In the genomic region with DNA sequence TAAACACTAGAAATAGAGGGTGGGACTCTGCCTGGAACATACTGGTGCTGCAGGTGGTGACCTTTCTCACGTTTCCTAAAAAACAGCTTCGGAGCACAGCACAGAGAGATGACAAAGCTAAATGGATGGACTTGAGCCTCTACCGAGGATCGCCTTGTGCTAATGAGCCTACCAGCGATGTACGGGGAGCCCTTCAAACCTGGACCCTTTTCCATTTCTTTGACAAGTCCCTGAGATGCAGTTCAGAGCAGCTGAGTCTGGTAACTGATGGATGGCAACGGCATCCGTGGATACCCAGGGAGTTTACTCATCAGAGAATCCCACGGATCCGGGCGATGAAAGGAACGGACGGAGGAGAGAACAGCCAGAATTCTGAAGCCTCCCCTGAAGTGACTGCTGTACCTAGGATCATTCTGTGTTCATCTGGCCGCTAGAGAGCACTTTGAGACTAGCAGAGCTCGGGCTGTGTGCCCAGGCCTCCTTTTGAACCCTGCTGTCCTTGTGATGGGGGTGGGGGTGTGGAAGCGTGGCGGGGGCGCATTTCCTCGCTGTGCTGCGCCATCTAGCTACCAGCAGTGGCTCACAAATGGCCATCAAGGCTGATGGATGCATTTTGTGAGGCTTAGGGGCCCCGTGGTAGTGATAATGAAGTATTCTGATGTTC, we compare ENCODE assay signal across 8 mouse cellular contexts. TPM values are rescaled to one million over a fixed set of nuclear protein-coding genes. Genes with fewer than 3 reads are reported as not detected.
DNase-seq lines count a peak whose midpoint lies in the region; ATAC-seq and TF ChIP-seq lines count a peak whose summit lies in the region.

No protein-coding gene starts in this region.

- no peaks in the 10 kb centered on the region for H3K9me3 ChIP-seq in ES-Bruce4 (replicated peaks; ENCODE audit: control insufficient read depth, insufficient read depth, low read length, poor library complexity, severe bottlenecking)
- no peaks in the 10 kb centered on the region for H3K9me3 ChIP-seq in forebrain, embryonic 12.5 days
- no peaks in the 10 kb centered on the region for H3K9me3 ChIP-seq in heart, embryonic 14.5 days (ENCODE audit: control insufficient read depth, low read length)
- H3K9me3 ChIP-seq in kidney, postnatal 0 days (replicated peaks; ENCODE audit: low read length): no peaks in the 10 kb centered on the region
- H3K9me3 ChIP-seq in limb, embryonic 14.5 days (ENCODE audit: control insufficient read depth, low read length): no peaks in the 10 kb centered on the region
- no peaks in the 10 kb centered on the region for H3K9me3 ChIP-seq in neural tube, embryonic 11.5 days (ENCODE audit: control insufficient read depth, low read length)

- no peak overlapping the region for H3K27ac ChIP-seq in ES-Bruce4 (ENCODE audit: insufficient read depth, low read length)
- H3K27ac ChIP-seq in forebrain, embryonic 12.5 days: no peak overlapping the region
- no peak overlapping the region for H3K27ac ChIP-seq in heart, embryonic 14.5 days (replicated peaks in 1 of 2; ENCODE audit: control insufficient read depth in 1 of 2, insufficient read depth in 1 of 2, low read depth in 2 of 2, low read length in 2 of 2)
- no peak overlapping the region for H3K27ac ChIP-seq in kidney, postnatal 0 days
- H3K27ac ChIP-seq in limb, embryonic 14.5 days (replicated peaks; ENCODE audit: low read depth, low read length): no peak overlapping the region
- H3K27ac ChIP-seq in neural tube, embryonic 11.5 days (ENCODE audit: low read depth, low read length): no peak overlapping the region

- peak; percentile 94 for ATAC-seq in cerebellum, adult (ENCODE audit: insufficient number of reproducible peaks, low FRiP score, low TSS enrichment)
- ATAC-seq in forebrain, embryonic 12.5 days (ENCODE audit: low FRiP score): peak; percentile 92
- ATAC-seq in heart, embryonic 14.5 days (ENCODE audit: insufficient number of reproducible peaks, insufficient read depth, low FRiP score, low read depth): peak; percentile 75; the same call in 1 of the 2 replicates
- peak; percentile 67; the same call in 1 of the 2 replicates for ATAC-seq in kidney, postnatal 0 days (replicated peaks; ENCODE audit: low FRiP score, low read depth)
- ATAC-seq in limb, embryonic 14.5 days (ENCODE audit: low FRiP score, low read depth): peak; percentile 85
- ATAC-seq in neural tube, embryonic 11.5 days (ENCODE audit: insufficient read depth, low FRiP score, low TSS enrichment): peak; percentile 85

- H3K4me3 ChIP-seq in ES-Bruce4 (ENCODE audit: low read depth, low read length): no peak overlapping the region
- peak overlapping the region; percentile 25 for H3K4me3 ChIP-seq in forebrain, embryonic 12.5 days (replicated peaks)
- H3K4me3 ChIP-seq in heart, embryonic 14.5 days (ENCODE audit: control insufficient read depth in 1 of 2, insufficient read depth in 1 of 2, low read depth in 1 of 2, low read length in 2 of 2): peak overlapping the region; percentile 8 to 16; a peak in 3 of 4 replicates
- peak overlapping the region; percentile 12 for H3K4me3 ChIP-seq in kidney, postnatal 0 days (replicated peaks; ENCODE audit: low read depth, low read length)
- H3K4me3 ChIP-seq in limb, embryonic 14.5 days (replicated peaks; ENCODE audit: low read length): peak overlapping the region; percentile 33
- H3K4me3 ChIP-seq in neural tube, embryonic 11.5 days (ENCODE audit: low read depth, low read length): peak overlapping the region; percentile 7; the same call in 1 of the 2 replicates

- H3K9ac ChIP-seq in ES-Bruce4 (ENCODE audit: low read depth, poor library complexity, severe bottlenecking): no peak overlapping the region
- H3K9ac ChIP-seq in forebrain, embryonic 12.5 days: peak overlapping the region; percentile 25; the same call in 1 of the 2 replicates
- peak overlapping the region; percentile 53; the same call in 1 of the 2 replicates for H3K9ac ChIP-seq in heart, embryonic 14.5 days (ENCODE audit: low read length)
- H3K9ac ChIP-seq in kidney, postnatal 0 days (ENCODE audit: low read depth, low read length): 0 out of 2 replicates have a peak overlapping the region, but pooled peaks have one; percentile 19
- H3K9ac ChIP-seq in limb, embryonic 14.5 days (ENCODE audit: low read depth, low read length, severe bottlenecking): peak overlapping the region; percentile 47
- H3K9ac ChIP-seq in neural tube, embryonic 11.5 days (ENCODE audit: low read length): peak overlapping the region; percentile 8; the same call in 1 of the 2 replicates

- peak; percentile 63 for TF ChIP-seq CTCF in ES-Bruce4 (IDR thresholded peaks at IDR 0.05; ENCODE audit: low read depth, low read length)
- TF ChIP-seq CTCF in kidney, postnatal 0 days (IDR thresholded peaks at IDR 0.05; ENCODE audit: low read depth): peak; percentile 83

- no peak for TF ChIP-seq POLR2A in ES-Bruce4 (IDR thresholded peaks at IDR 0.05; ENCODE audit: insufficient read depth, low read length)
- TF ChIP-seq POLR2A in limb, embryonic 14.5 days (IDR thresholded peaks at IDR 0.05; ENCODE audit: borderline replicate concordance, extremely low read depth, insufficient read depth, insufficient read length): no peak

- H3K4me1 ChIP-seq in ES-Bruce4 (ENCODE audit: control insufficient read depth, insufficient read depth, low read length): no peaks in the 10 kb centered on the region
- H3K4me1 ChIP-seq in forebrain, embryonic 12.5 days: peaks cover 16% of the 10 kb centered on the region
- H3K4me1 ChIP-seq in heart, embryonic 14.5 days (ENCODE audit: control insufficient read depth in 2 of 2, insufficient read depth in 2 of 2, low read length in 2 of 2): 0 out of 4 replicates have a peak, but pooled peaks cover 0 to 2% of the 10 kb centered on the region in 2 experiments
- H3K4me1 ChIP-seq in kidney, postnatal 0 days (replicated peaks; ENCODE audit: insufficient read depth, low read length): no peaks in the 10 kb centered on the region
- H3K4me1 ChIP-seq in limb, embryonic 14.5 days (ENCODE audit: control insufficient read depth, insufficient read depth, low read length): peaks cover 9% of the 10 kb centered on the region
- H3K4me1 ChIP-seq in neural tube, embryonic 11.5 days (ENCODE audit: control insufficient read depth, insufficient read depth, low read length): peaks cover 4% of the 10 kb centered on the region; the same call in 1 of the 2 replicates

- no peaks in the 10 kb centered on the region for H3K36me3 ChIP-seq in ES-Bruce4 (ENCODE audit: control insufficient read depth, insufficient read depth, low read length, poor library complexity, severe bottlenecking)
- no peaks in the 10 kb centered on the region for H3K36me3 ChIP-seq in forebrain, embryonic 12.5 days (replicated peaks)
- no peaks in the 10 kb centered on the region for H3K36me3 ChIP-seq in heart, embryonic 14.5 days (ENCODE audit: control insufficient read depth, insufficient read depth, low read length)
- H3K36me3 ChIP-seq in kidney, postnatal 0 days (ENCODE audit: insufficient read depth, low read length): no peaks in the 10 kb centered on the region
- H3K36me3 ChIP-seq in limb, embryonic 14.5 days (ENCODE audit: control insufficient read depth, insufficient read depth, low read length): no peaks in the 10 kb centered on the region
- no peaks in the 10 kb centered on the region for H3K36me3 ChIP-seq in neural tube, embryonic 11.5 days (ENCODE audit: control insufficient read depth, insufficient read depth, low read length)

- 12% methylated on average over 21 of the region's 21 CpGs for WGBS in forebrain, embryonic 12.5 days
- 13% methylated on average over 21 of the region's 21 CpGs for WGBS in heart, embryonic 14.5 days
- WGBS in kidney, postnatal 0 days: 7% methylated on average over 21 of the region's 21 CpGs
- 9% methylated on average over 21 of the region's 21 CpGs for WGBS in limb, embryonic 14.5 days
- 12% methylated on average over 21 of the region's 21 CpGs for WGBS in neural tube, embryonic 11.5 days

- no peak for TF ChIP-seq EP300 in ES-Bruce4 (IDR thresholded peaks at IDR 0.05; ENCODE audit: insufficient read depth, low read depth, low read length)

- H3K4me2 ChIP-seq in forebrain, embryonic 12.5 days: peak overlapping the region; percentile 50
- H3K4me2 ChIP-seq in heart, embryonic 14.5 days (ENCODE audit: low read length): peak overlapping the region; percentile 54
- H3K4me2 ChIP-seq in kidney, postnatal 0 days (ENCODE audit: low read length): peak overlapping the region; percentile 51
- peak overlapping the region; percentile 56 for H3K4me2 ChIP-seq in limb, embryonic 14.5 days (replicated peaks; ENCODE audit: low read depth, low read length, severe bottlenecking)
- peak overlapping the region; percentile 40 for H3K4me2 ChIP-seq in neural tube, embryonic 11.5 days (ENCODE audit: low read depth)

- H3K27me3 ChIP-seq in ES-Bruce4 (ENCODE audit: control insufficient read depth, insufficient read depth, low read length, poor library complexity, severe bottlenecking): 0 out of 2 replicates have a peak, but pooled peaks cover 2% of the 10 kb centered on the region
- H3K27me3 ChIP-seq in forebrain, embryonic 12.5 days: peaks cover 8% of the 10 kb centered on the region; the same call in 1 of the 2 replicates
- no peaks in the 10 kb centered on the region for H3K27me3 ChIP-seq in heart, embryonic 14.5 days (ENCODE audit: control insufficient read depth, insufficient read depth, low read length)
- no peaks in the 10 kb centered on the region for H3K27me3 ChIP-seq in kidney, postnatal 0 days (ENCODE audit: insufficient read depth, low read length)
- H3K27me3 ChIP-seq in limb, embryonic 14.5 days (ENCODE audit: control insufficient read depth, insufficient read depth, low read length): no peaks in the 10 kb centered on the region
- no peaks in the 10 kb centered on the region for H3K27me3 ChIP-seq in neural tube, embryonic 11.5 days (ENCODE audit: control insufficient read depth, insufficient read depth, low read length)

- peak; percentile 94 for DNase-seq in kidney, postnatal 0 days (ENCODE audit: low spot score)
- peak; percentile 88 for DNase-seq in limb, embryonic 14.5 days (ENCODE audit: low spot score)
- peak; percentile 85 for DNase-seq in neural tube, embryonic 11.5 days (ENCODE audit: low spot score)
- DNase-seq in testis, postnatal 14 days (ENCODE audit: low spot score): peak; percentile 61

RNA-seq across cellular contexts. Expression of gene Dctd, which starts 1.6 kb away (rescaled TPM):
- polyA plus RNA-seq in ES-Bruce4 (2011; ENCODE audit: insufficient read depth, insufficient read length, low read depth, missing spikeins): 57.0 and 64.8 TPM in 2 replicates
- 19.7 and 21.2 TPM in 2 replicates for polyA plus RNA-seq in forebrain, embryonic 12.5 days (2016; fragmentation: Nextera tagmentation; extraction: Ambion mirVana)
- 33.4 and 34.1 TPM in 2 replicates for polyA plus RNA-seq in heart, embryonic 14.5 days (2014; fragmentation: Nextera tagmentation; extraction: Ambion mirVana)
- polyA plus RNA-seq in kidney, postnatal 0 days (2015; fragmentation: Nextera tagmentation; extraction: Ambion mirVana): 17.4 and 18.0 TPM in 2 replicates
- 67.7 and 70.5 TPM in 2 replicates for polyA plus RNA-seq in limb, embryonic 14.5 days (2012; rRNA removed)
- polyA plus RNA-seq in limb, embryonic 14.5 days (2014; fragmentation: Nextera tagmentation; extraction: Ambion mirVana): 34.5 and 36.0 TPM in 2 replicates
- 32.9 and 33.1 TPM in 2 replicates for polyA plus RNA-seq in neural tube, embryonic 11.5 days (2014; fragmentation: Nextera tagmentation; extraction: Ambion mirVana)
